8 mouse cellular contexts compared by ENCODE assay signal in genomic region chr10:22212012-22212696, GRCm38 (mm10). TPM values are rescaled to one million over a fixed set of nuclear protein-coding genes. Genes with fewer than 3 reads are reported as not detected.
DNase-seq lines count a peak whose midpoint lies in the region; ATAC-seq and TF ChIP-seq lines count a peak whose summit lies in the region.
"Not testable (repeated sequence)": the region's sequence is repeated elsewhere in the genome, so short reads cannot be mapped to it uniquely, and the experiment has no call there.

No protein-coding gene starts in this region.

- TF ChIP-seq CTCF in heart, adult 2 months (IDR thresholded peaks at IDR 0.05) = peak; percentile 55

- peak; percentile 66 to 91 for DNase-seq in adrenal gland, adult (ENCODE audit: inconsistent age in 2 of 2, low spot score in 1 of 2)
- peak; percentile 43 for DNase-seq in embryonic facial prominence, embryonic 10.5 days (ENCODE audit: low spot score)
- peak; percentile 45 to 47 for DNase-seq in heart, adult 2 months
- DNase-seq in left cerebral cortex, postnatal 4 days = peak; percentile 45
- peak; percentile 50 for DNase-seq in retina, postnatal 1 day
- peak; percentile 48 to 62 for DNase-seq in urinary bladder, postnatal 36 days (ENCODE audit: low spot score in 2 of 2)

- not testable (repeated sequence) for TF ChIP-seq EP300 in heart, adult 2 months (IDR thresholded peaks at IDR 0.05; ENCODE audit: insufficient read depth, low read depth, low read length)

- intact Hi-C loops in heart, adult 2 months (cut with DNase I); left cerebral cortex, postnatal 4 days (cut with DNase I): not testable (repeated sequence)

- H3K4me2 ChIP-seq in intestine, embryonic 15.5 days (replicated peaks) = not testable (repeated sequence)

- TF ChIP-seq POLR2A in heart, adult 2 months (IDR thresholded peaks at IDR 0.05; ENCODE audit: insufficient read depth, low read depth, low read length) = not testable (repeated sequence)

- H3K36me3 ChIP-seq in embryonic facial prominence, embryonic 10.5 days (replicated peaks); heart, adult 2 months (ENCODE audit: control insufficient read depth, insufficient read depth, low read length); intestine, embryonic 15.5 days: not testable (repeated sequence)

- not testable (repeated sequence) for H3K79me2 ChIP-seq in heart, adult 2 months (replicated peaks; ENCODE audit: control insufficient read depth, insufficient read depth, low read length)

- H3K4me3 ChIP-seq in embryonic facial prominence, embryonic 10.5 days; heart, adult 2 months; intestine, embryonic 15.5 days (replicated peaks): not testable (repeated sequence)

- H3K4me1 ChIP-seq in embryonic facial prominence, embryonic 10.5 days; heart, adult 2 months (ENCODE audit: control insufficient read depth, insufficient read depth, low read length); intestine, embryonic 15.5 days (replicated peaks): not testable (repeated sequence)

- peak; percentile 77 for ATAC-seq in intestine, embryonic 15.5 days
- peak; percentile 88 for ATAC-seq in megakaryocyte, adult 5-6 weeks (ENCODE audit: poor library complexity, severe bottlenecking)

- H3K9me3 ChIP-seq in embryonic facial prominence, embryonic 10.5 days; intestine, embryonic 15.5 days: not testable (repeated sequence)

- not testable (repeated sequence) for H3K27ac ChIP-seq in embryonic facial prominence, embryonic 10.5 days (replicated peaks); heart, adult 2 months; intestine, embryonic 15.5 days

- H3K27me3 ChIP-seq in embryonic facial prominence, embryonic 10.5 days (replicated peaks; ENCODE audit: low read depth, poor library complexity, severe bottlenecking); heart, adult 2 months (ENCODE audit: control insufficient read depth, insufficient read depth, low read length); intestine, embryonic 15.5 days (replicated peaks): not testable (repeated sequence)

- WGBS in embryonic facial prominence, embryonic 10.5 days = under 1% methylated on average over 8 of the region's 11 CpGs
- 4% methylated on average over 9 of the region's 11 CpGs for WGBS in heart, adult 2 months
- 5% methylated on average over 9 of the region's 11 CpGs for WGBS in intestine, embryonic 15.5 days

- H3K9ac ChIP-seq in heart, adult 2 months (ENCODE audit: low read depth, low read length); intestine, embryonic 15.5 days: not testable (repeated sequence)

RNA-seq across cellular contexts. Expression of gene H60b, which starts 53.8 kb away (rescaled TPM):
- polyA plus RNA-seq in embryonic facial prominence, embryonic 10.5 days (2016; fragmentation: Nextera tagmentation; extraction: Ambion mirVana) = 0.25 and 0.72 TPM in 2 replicates
- total RNA-seq in heart, adult 2 months (2021) = not detected
- not detected in 2 replicates for polyA plus RNA-seq in heart, adult 2 months (2012; rRNA removed)
- polyA plus RNA-seq in intestine, embryonic 15.5 days (2015; fragmentation: Nextera tagmentation; extraction: Ambion mirVana) = 0.47 and 0.53 TPM in 2 replicates
- under 1 TPM; 0.34 to 0.36 TPM for total RNA-seq in left cerebral cortex, postnatal 4 days (2021)
- not detected in 2 replicates for total RNA-seq in megakaryocyte, adult 5-6 weeks (2015)
- total RNA-seq in megakaryocyte, adult 5-6 weeks (2017) = not detected in 2 replicates

RNA-seq across cellular contexts. Expression of gene Raet1e, which starts 53.8 kb away (rescaled TPM):
- 12.2 and 16.1 TPM in 2 replicates for polyA plus RNA-seq in embryonic facial prominence, embryonic 10.5 days (2016; fragmentation: Nextera tagmentation; extraction: Ambion mirVana)
- not detected for total RNA-seq in heart, adult 2 months (2021)
- polyA plus RNA-seq in heart, adult 2 months (2012; rRNA removed) = 0.15 and 0.23 TPM in 2 replicates
- 4.0 and 5.7 TPM in 2 replicates for polyA plus RNA-seq in intestine, embryonic 15.5 days (2015; fragmentation: Nextera tagmentation; extraction: Ambion mirVana)
- under 1 TPM; 0.42 to 0.44 TPM for total RNA-seq in left cerebral cortex, postnatal 4 days (2021)
- total RNA-seq in megakaryocyte, adult 5-6 weeks (2015) = 3.7 and 3.9 TPM in 2 replicates
- total RNA-seq in megakaryocyte, adult 5-6 weeks (2017) = 1.3 and 7.2 TPM in 2 replicates
